Mouse (Mus musculus): ENCODE results near the gene Atpaf2. TPM values are rescaled to one million over a fixed set of nuclear protein-coding genes. Genes with fewer than 3 reads are reported as not detected.
A peak's percentile ranks its signal among the peaks of the same experiment; 100 is the strongest.
"Not testable (repeated sequence)": the region's sequence is repeated elsewhere in the genome, so short reads cannot be mapped to it uniquely, and the experiment has no call there.

The Atpaf2 gene
- 53.6 and 55.3 TPM in 2 replicates for polyA plus RNA-seq (2015; fragmentation: Nextera tagmentation; extraction: Ambion mirVana)

- Histone ChIP-seq H3K27ac (peak within 1 kb of the TSS; percentile 91), H3K4me3 (replicated peaks) (peak within 1 kb of the TSS; percentile 91), H3K4me1 (peaks cover 31% of the 10 kb centered on the region), H3K4me2 (peak within 1 kb of the TSS; percentile 75), H3K9me3 (replicated peaks) (no peaks in the 10 kb centered on the region), H3K36me3 (no peaks in the 10 kb centered on the region), H3K27me3 (no peaks in the 10 kb centered on the region), H3K9ac (peak within 1 kb of the TSS; percentile 93)
- ATAC-seq (replicated peaks; ENCODE audit: low FRiP score) = peak; percentile 40
- under 1% methylated on average over 39 of the region's 39 CpGs for WGBS
Measured at GRCm38 (mm10) chr11:60417717-60418472, at the start of gene Atpaf2. Gene Atpaf2, minus strand, starts transcription at chr11:60418457.

GRCm38 (mm10) chr11:60465943-60466380 lies 47.7 kb upstream of the Atpaf2 start:
- peak; percentile 25; the same call in 1 of the 2 replicates for ATAC-seq (replicated peaks; ENCODE audit: low FRiP score)
- H3K27me3 ChIP-seq = no peaks in the 10 kb centered on the region
- no peak overlapping the region for H3K27ac ChIP-seq
- H3K9me3 ChIP-seq (replicated peaks) = no peaks in the 10 kb centered on the region
- H3K4me1 ChIP-seq = no peaks in the 10 kb centered on the region
- 89% methylated on average over 2 of the region's 2 CpGs for WGBS
- no peak overlapping the region for H3K4me2 ChIP-seq
- peaks cover 96% of the 10 kb centered on the region for H3K36me3 ChIP-seq
- H3K4me3 ChIP-seq (replicated peaks) = no peak overlapping the region
- H3K9ac ChIP-seq = no peak overlapping the region

- Histone ChIP-seq H3K36me3 (peaks cover 72% of the 10 kb centered on the region), H3K27ac (no peak overlapping the region), H3K9ac (no peak overlapping the region), H3K4me2 (no peak overlapping the region), H3K27me3 (no peaks in the 10 kb centered on the region), H3K4me1 (peaks cover 10% of the 10 kb centered on the region), H3K4me3 (replicated peaks) (no peak overlapping the region), H3K9me3 (replicated peaks) (no peaks in the 10 kb centered on the region)
- WGBS = 91% methylated on average over 1 of the region's 1 CpGs
- no peak for ATAC-seq (replicated peaks; ENCODE audit: low FRiP score)
Measured at GRCm38 (mm10) chr11:60457973-60458372, 39.7 kb upstream of the Atpaf2 start.

GRCm38 (mm10) chr11:60454745-60455087 lies 36.5 kb upstream of the Atpaf2 start:
- Histone ChIP-seq H3K27ac (peak overlapping the region; percentile 74), H3K9me3 (replicated peaks) (no peaks in the 10 kb centered on the region), H3K36me3 (peaks cover 39% of the 10 kb centered on the region), H3K27me3 (no peaks in the 10 kb centered on the region), H3K4me2 (peak overlapping the region; percentile 78), H3K4me3 (replicated peaks) (peak overlapping the region; percentile 76), H3K4me1 (peaks cover 10% of the 10 kb centered on the region), H3K9ac (peak overlapping the region; percentile 85)
- ATAC-seq (replicated peaks; ENCODE audit: low FRiP score) = no peak
- 1% methylated on average over 17 of the region's 17 CpGs for WGBS

GRCm38 (mm10) chr11:60454080-60454744 lies 36.0 kb upstream of the Atpaf2 start, which contains the start of gene Drg2:
Gene Drg2, plus strand, starts transcription at chr11:60454591.
- Histone ChIP-seq H3K36me3 (peaks cover 34% of the 10 kb centered on the region), H3K4me3 (replicated peaks) (peak within 1 kb of the TSS; percentile 76), H3K9me3 (replicated peaks) (no peaks in the 10 kb centered on the region), H3K9ac (peak within 1 kb of the TSS; percentile 85), H3K4me1 (peaks cover 10% of the 10 kb centered on the region), H3K27ac (peak within 1 kb of the TSS; percentile 74), H3K27me3 (no peaks in the 10 kb centered on the region), H3K4me2 (peak within 1 kb of the TSS; percentile 78)
- WGBS = 5% methylated on average over 27 of the region's 27 CpGs
- peak; percentile 79 for ATAC-seq (replicated peaks; ENCODE audit: low FRiP score)

GRCm38 (mm10) chr11:60444007-60444406 lies 25.8 kb upstream of the Atpaf2 start:
- Histone ChIP-seq H3K4me1 (no peaks in the 10 kb centered on the region), H3K9ac (no peak overlapping the region), H3K27ac (no peak overlapping the region), H3K27me3 (no peaks in the 10 kb centered on the region), H3K4me2 (no peak overlapping the region), H3K4me3 (replicated peaks) (no peak overlapping the region), H3K9me3 (replicated peaks) (no peaks in the 10 kb centered on the region), H3K36me3 (peaks cover 52% of the 10 kb centered on the region)
- WGBS = 86% methylated on average over 4 of the region's 4 CpGs
- ATAC-seq (replicated peaks; ENCODE audit: low FRiP score) = no peak

GRCm38 (mm10) chr11:60442896-60443295 lies 24.6 kb upstream of the Atpaf2 start:
- peaks cover 63% of the 10 kb centered on the region for H3K36me3 ChIP-seq
- WGBS = 88% methylated on average over 6 of the region's 6 CpGs
- no peak for ATAC-seq (replicated peaks; ENCODE audit: low FRiP score)

GRCm38 (mm10) chr11:60440176-60440575 lies 21.9 kb upstream of the Atpaf2 start:
- no peak for ATAC-seq (replicated peaks; ENCODE audit: low FRiP score)
- Histone ChIP-seq H3K4me2 (no peak overlapping the region), H3K27me3 (no peaks in the 10 kb centered on the region), H3K4me1 (no peaks in the 10 kb centered on the region), H3K9ac (no peak overlapping the region), H3K9me3 (replicated peaks) (no peaks in the 10 kb centered on the region), H3K36me3 (peaks cover 86% of the 10 kb centered on the region), H3K4me3 (replicated peaks) (no peak overlapping the region), H3K27ac (0 out of 2 replicates have a peak overlapping the region, but pooled peaks have one; percentile 13)
- WGBS = 41% methylated on average over 7 of the region's 7 CpGs

More at GRCm38 (mm10) chr11:60442896-60443295, 24.6 kb upstream of the Atpaf2 start:
- H3K4me3 ChIP-seq (replicated peaks) = no peak overlapping the region
- no peaks in the 10 kb centered on the region for H3K4me1 ChIP-seq
- H3K9ac ChIP-seq = no peak overlapping the region
- no peak overlapping the region for H3K4me2 ChIP-seq
- H3K27ac ChIP-seq = no peak overlapping the region
- H3K27me3 ChIP-seq = no peaks in the 10 kb centered on the region
- H3K9me3 ChIP-seq (replicated peaks) = no peaks in the 10 kb centered on the region

GRCm38 (mm10) chr11:60439621-60440020 lies 21.4 kb upstream of the Atpaf2 start:
- 21% methylated on average over 1 of the region's 1 CpGs for WGBS
- H3K27me3 ChIP-seq; H3K27ac ChIP-seq; H3K9ac ChIP-seq; ATAC-seq (replicated peaks; ENCODE audit: low FRiP score); H3K4me1 ChIP-seq; H3K9me3 ChIP-seq (replicated peaks); H3K4me3 ChIP-seq (replicated peaks); H3K4me2 ChIP-seq: not testable (repeated sequence)
- H3K36me3 ChIP-seq = peaks cover 90% of the 10 kb centered on the region

GRCm38 (mm10) chr11:60436618-60437017 lies 18.4 kb upstream of the Atpaf2 start:
- Histone ChIP-seq H3K9me3 (replicated peaks) (no peaks in the 10 kb centered on the region), H3K36me3 (peaks cover 87% of the 10 kb centered on the region), H3K4me1 (no peaks in the 10 kb centered on the region), H3K9ac (no peak overlapping the region), H3K27me3 (no peaks in the 10 kb centered on the region), H3K4me3 (replicated peaks) (no peak overlapping the region), H3K27ac (no peak overlapping the region), H3K4me2 (no peak overlapping the region)
- WGBS = 85% methylated on average over 3 of the region's 3 CpGs
- no peak for ATAC-seq (replicated peaks; ENCODE audit: low FRiP score)

GRCm38 (mm10) chr11:60435133-60435532 lies 16.9 kb upstream of the Atpaf2 start:
- H3K9me3 ChIP-seq (replicated peaks) = no peaks in the 10 kb centered on the region
- no peak overlapping the region for H3K9ac ChIP-seq
- H3K4me3 ChIP-seq (replicated peaks) = no peak overlapping the region
- H3K4me1 ChIP-seq = no peaks in the 10 kb centered on the region
- WGBS = 97% methylated on average over 1 of the region's 1 CpGs
- no peak for ATAC-seq (replicated peaks; ENCODE audit: low FRiP score)
- peaks cover 86% of the 10 kb centered on the region for H3K36me3 ChIP-seq
- H3K27me3 ChIP-seq = no peaks in the 10 kb centered on the region
- no peak overlapping the region for H3K27ac ChIP-seq
- no peak overlapping the region for H3K4me2 ChIP-seq

GRCm38 (mm10) chr11:60433501-60433900 lies 15.2 kb upstream of the Atpaf2 start:
- Histone ChIP-seq H3K4me2 (no peak overlapping the region), H3K27me3 (no peaks in the 10 kb centered on the region), H3K9me3 (replicated peaks) (no peaks in the 10 kb centered on the region), H3K9ac (no peak overlapping the region), H3K27ac (no peak overlapping the region), H3K36me3 (peaks cover 90% of the 10 kb centered on the region), H3K4me1 (no peaks in the 10 kb centered on the region), H3K4me3 (replicated peaks) (no peak overlapping the region)
- no peak for ATAC-seq (replicated peaks; ENCODE audit: low FRiP score)
